Mouse (Mus musculus) thymus, postnatal 4 days (tissue): ENCODE data around the gene Fsip1.

Experiments
- DNase-seq: peaks from one replicate; pipeline ENCODE4 v3.0.0; 2021

The Fsip1 gene

GRCm38 (mm10) chr2:118083652-118084051, 173.1 kb downstream of the Fsip1 start:
- DNase-seq = no peak

DNA sequence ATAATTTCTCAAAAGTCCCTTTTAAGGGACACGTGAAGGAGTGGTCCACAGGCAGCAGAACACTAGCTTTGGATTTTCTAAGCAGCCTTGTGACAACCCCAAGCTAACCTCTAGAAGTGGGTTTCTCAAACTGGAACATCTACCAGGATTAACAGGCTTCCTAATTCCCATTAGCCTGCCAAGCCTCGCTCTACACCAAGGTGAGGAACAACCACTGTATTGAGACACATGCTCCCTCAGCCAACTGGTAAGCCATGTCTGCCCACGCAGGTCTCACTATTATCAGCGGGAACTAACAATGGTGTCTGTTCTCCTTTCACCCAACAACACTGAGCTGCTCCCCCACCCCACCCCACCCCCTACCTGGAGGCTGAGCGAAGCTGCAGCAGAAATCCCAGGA, 175.2 kb downstream of the Fsip1 start:
- DNase-seq = no peak
